Mouse (Mus musculus): ENCODE results near the gene Idh1.
A peak's percentile ranks its signal among the peaks of the same experiment; 100 is the strongest.

DNA sequence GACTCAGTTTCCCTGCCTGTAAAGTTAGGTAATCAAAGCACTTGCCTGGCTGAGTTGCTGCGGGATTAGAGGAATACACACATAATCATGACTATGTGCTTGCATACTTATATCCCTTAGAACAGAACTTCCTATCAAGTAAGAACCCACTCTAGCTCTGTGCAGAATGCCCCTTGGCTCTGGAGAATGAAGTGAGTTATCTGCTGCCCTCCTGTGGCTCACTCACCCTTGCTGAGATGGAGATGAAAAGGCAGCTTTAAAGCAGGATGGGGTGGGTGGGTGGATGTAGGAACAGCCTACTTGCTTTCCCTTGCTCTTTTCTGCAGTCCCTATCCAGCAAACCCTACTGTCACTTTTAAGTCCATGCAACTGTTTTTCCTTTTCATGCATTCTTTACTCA is 24.1 kb downstream of the Idh1 start:
- TF ChIP-seq CTCF (IDR thresholded peaks at IDR 0.05; ENCODE audit: low read depth) (0 out of 2 replicates have a peak, but pooled peaks have one; percentile 17), EP300 (IDR thresholded peaks at IDR 0.05; ENCODE audit: low read depth) (no peak)

Measured in liver, postnatal 0 days (tissue).